Mouse (Mus musculus): Measurements from ENCODE around the gene Serpinb6c.
"Not testable (repeated sequence)": the region's sequence is repeated elsewhere in the genome, so short reads cannot be mapped to it uniquely, and the experiment has no call there.

Serpinb6c gene

DNA sequence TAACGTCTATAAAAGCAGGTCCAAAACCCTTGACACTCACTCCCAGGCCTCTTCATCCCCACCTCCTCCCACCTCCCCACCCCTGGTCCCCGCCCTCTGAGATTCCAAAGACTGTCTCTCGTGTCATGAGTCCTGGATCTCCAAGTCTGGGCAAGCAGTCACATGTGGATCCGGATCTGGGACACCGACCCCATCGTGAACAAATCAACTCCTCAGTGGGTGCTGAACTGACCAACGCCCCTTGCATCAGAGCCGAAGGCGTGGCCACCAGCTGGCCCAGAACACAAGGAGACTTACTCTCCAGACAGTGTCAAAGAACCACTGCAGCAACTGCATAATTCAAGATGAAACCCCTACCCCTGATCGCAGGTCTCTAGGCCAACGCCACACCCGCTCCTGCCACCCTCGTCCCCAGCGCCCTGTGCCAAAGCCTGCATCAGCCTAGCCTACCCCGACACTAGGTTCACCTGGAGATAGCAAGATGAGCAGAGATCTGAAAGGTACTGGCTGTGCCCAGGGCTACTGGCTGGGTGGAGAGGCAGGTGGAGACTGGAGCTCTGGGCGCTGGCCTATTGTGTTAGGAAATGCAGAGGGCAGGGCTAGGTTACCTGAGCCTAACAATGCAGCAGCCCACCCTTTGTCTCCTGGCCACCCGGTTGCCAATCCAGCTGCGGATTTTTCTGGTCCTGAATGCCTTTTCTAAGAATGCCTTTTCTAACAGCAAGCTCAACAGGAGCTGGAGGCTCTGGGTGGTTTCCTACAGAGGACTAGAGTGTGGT, at the start of gene Serpinb6c:
Gene Serpinb6c, minus strand, starts transcription at position 533 of the 779 bp plus-strand sequence.
- no peak for DNase-seq (ENCODE audit: low read depth, low spot score)

DNA sequence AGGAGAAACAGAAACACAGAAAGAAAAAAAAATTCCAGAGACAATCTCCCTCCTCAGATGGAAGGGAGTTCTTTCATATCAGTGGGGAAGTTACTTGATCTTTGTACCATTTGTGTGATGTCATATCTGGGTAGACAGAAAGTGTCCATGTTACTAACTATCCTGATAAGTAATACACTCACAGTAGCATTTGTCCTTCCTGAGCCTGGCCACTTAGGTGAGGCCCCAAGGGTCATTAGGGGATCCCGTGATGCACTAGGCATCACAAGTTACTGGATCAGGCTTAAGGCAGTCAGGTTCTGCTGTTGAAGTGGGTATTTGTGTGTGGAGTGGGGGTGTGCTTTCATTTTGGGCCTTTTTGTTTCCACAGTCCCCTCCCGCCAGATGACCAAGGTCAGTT, 47.4 kb upstream of the Serpinb6c start:
- DNase-seq (ENCODE audit: low read depth, low spot score) = no peak

DNA sequence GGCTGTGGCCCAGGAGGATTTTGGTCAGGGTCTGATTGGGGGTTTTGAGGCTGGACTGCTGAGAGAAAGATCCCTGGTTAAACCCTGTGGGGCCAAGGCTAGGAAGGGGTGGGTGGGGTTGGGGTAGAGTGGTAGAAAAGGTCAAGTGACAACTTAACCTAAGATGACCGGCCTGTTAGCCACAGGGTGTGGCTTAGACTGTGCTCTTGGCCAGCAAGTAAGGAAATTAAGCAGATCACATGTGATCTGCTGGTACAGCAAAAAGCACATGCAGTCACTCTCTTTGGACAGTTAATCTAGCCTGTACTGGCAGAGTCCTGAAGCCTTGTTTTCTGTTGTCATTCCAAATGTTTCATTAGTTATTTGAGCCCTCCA, 46.6 kb upstream of the Serpinb6c start:
- peak; percentile 69 for DNase-seq (ENCODE audit: low read depth, low spot score)

DNA sequence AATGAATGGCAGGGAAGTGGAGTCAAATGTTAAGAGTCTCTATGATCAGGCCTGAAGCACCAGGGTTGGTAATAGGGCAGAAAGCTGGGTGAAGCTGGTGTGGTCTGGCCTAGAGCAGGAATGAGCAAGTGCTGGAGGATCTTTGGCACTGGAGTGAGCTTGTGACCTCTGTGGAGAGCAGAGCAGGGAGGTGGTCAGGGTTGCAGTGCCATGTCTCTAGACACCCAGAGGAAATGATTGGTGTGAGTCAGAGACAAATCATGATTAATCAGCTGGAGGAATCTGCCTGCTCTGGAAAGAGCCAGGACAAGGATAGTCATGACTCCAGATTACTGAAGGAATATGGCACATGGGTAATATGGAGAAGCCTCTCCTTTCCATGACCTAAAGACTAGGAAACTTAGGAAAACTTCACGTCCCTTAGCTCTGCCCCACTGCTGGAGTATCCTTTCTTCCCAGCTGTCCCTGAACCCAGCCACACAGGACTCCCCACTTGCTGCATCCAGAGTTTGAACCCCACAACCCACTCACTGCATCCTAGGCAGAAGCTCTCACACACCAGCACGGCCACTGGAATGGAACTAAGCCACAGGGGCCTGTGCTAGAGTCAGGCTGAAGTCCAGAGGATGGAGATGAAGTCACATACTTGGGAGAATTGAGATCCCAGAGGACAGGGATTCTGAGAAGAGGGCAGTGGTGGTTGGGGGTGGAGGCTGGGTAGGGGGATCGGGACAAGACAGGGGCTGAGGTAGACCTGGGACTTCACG, 46.0 kb upstream of the Serpinb6c start:
- DNase-seq (ENCODE audit: low read depth, low spot score) = peak; percentile 93

DNA sequence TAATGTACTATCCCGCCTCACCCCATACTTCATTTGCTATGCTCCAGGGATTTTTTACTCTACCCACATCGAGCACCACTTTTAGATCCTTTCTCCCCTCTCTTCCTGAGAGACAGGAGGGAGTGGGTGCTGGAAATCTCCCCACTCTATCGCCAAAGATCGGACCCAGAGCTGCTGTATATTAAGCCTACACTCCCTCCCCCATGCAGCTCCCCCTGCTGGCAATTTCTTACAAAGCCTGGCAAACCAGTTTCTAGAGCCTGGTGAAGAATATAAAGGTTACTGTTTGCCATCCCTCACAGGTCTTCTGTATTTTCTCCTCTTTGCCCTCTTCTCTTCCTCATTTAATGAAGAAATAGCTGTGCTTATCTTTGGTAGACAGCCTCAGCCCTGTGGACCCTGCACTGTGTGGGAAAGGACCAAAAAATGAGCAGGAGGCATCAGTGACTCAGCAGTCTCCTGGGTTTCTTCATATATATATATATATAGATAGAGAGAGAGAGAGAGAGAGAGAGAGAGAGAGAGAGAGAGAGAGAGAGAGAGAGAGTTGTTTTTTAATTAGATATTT, 36.8 kb upstream of the Serpinb6c start:
- DNase-seq (ENCODE audit: low read depth, low spot score) = peak; percentile 38

DNA sequence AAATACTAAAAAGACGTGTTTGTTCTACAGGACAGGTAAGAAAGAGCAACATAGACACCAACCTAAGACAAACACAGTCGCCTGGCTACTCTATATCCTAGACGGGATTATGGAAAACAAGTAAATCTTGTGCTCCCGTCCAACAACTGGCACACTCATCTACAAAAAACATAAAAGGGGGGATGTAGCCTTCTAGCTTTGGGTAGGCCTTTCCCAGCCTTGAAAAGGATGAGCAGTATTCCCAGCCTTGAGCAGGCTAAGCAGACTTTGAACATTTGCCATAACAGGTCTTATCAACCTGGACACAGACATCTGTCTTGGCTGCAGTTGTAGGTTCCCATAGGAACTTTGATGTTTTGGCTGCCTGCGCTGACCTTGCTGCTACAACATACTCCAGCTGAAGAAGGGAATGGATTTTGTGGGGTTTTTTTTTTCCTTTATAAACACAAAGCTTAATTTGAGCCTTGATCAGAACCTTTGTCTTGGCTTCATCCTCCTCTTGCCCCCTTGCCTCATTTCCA, 35.8 kb upstream of the Serpinb6c start:
- DNase-seq (ENCODE audit: low read depth, low spot score) = no peak

DNA sequence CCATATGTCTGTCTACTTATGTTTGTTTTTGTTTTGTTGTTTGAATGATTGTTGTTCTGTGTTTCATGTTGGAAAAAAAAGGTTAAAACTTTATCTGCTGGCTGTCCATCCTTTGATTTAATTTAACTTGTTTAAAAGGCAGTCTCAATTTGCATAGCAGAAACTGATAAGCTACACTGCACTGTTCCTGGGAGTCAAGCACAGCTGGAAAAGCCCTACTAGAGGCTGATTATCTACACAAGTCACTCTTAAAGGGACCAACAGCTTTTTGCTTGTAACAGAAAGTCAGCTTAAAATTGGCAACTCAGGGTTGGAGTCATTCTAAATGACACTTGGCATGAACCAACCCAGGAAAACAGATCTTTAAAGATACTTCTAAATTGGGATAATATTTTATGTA, 32.1 kb upstream of the Serpinb6c start:
- not testable (repeated sequence) for DNase-seq (ENCODE audit: low read depth, low spot score)

DNA sequence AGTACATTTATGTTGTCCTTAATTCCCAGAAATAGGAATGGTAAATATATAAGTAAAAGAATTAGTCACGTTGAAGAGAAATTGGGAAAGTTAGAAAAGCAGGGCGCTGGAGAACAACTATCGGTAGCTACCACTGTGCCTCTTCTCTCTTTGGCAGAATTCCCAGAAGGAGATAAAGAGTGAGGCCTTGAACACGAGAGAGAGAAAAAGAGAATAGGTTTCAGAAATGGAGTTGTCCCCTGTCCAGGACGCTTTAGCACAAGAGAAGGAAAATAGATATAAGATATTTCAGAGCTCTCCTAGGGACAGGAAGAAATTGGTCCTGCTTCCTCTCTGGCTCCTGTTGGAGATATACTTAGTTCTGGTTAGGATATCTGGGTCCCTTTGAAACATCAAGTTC, 31.6 kb upstream of the Serpinb6c start:
- DNase-seq (ENCODE audit: low read depth, low spot score) = no peak

DNA sequence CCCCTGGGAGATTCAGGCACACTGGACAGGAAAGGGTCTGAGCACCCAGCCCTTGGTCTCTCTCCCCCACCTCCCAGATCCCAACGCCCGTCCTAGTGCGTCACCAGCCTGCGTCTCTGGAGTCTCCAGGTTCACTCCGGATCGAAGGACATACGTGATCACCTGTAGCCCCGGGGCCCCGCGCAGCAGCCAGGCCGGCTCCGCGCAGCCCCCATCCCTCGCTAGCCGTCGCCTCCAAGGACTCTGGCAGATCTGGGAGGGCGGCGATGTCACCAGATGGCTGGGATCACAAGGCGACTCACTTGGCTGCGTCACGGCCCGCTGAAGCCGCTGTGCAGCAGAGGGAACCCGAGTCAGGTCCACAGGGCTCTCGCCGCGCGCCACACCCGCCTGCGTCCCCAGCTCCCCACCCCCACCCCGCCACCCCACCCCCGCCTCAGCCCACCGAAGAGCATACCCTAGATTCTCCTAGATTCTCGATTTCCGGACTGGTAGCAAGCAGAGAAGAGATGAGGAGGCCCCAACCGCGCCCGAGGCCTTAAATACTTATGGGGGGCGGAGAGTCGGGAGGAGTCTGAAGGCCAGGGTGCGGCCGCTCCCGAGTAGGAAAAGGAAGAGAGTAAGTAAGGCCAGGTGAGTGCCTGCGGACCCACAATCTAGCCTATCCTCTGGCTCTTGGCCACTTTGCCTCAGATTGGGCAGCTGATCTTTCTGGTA, 30.1 kb upstream of the Serpinb6c start:
- DNase-seq (ENCODE audit: low read depth, low spot score) = peak; percentile 73

DNA sequence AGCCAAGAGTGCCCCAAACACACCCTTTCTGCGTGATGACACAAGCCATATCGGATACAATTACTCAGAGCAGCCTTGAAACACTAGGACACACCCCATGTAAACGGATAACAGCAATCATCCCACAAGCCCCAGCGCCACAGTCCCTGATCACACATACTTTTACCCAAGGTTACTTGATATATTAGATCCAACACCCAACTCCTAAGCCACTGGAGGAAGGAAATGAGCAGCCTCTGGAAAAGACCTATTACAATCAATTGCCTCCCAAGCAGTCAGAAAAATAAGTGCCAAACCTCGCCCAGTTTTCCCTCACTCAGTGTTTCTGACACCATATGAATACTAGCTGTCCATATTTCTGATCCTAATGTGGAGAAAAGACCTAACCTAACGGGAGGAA, 29.2 kb upstream of the Serpinb6c start:
- peak; percentile 46 for DNase-seq (ENCODE audit: low read depth, low spot score)

DNA sequence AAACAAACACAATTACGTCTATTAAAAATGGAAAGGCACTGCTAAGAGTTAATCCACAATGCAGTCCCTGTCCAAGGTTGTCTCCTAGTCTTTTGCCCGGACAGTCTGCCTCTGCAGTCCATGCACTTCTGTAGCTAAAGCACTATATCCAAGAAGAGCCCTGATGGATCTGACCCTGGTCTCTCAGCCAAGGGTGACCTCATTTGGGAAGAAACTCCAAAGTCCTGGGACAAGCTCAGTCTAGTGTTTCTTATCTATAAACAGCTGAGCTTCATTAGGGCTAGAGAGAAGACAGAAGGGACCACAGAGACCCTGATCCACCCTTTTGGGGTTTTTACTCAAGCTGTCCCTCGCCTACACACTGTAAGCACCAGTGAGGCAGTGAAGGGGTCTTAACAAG, 25.4 kb upstream of the Serpinb6c start:
- DNase-seq (ENCODE audit: low read depth, low spot score) = no peak

DNA sequence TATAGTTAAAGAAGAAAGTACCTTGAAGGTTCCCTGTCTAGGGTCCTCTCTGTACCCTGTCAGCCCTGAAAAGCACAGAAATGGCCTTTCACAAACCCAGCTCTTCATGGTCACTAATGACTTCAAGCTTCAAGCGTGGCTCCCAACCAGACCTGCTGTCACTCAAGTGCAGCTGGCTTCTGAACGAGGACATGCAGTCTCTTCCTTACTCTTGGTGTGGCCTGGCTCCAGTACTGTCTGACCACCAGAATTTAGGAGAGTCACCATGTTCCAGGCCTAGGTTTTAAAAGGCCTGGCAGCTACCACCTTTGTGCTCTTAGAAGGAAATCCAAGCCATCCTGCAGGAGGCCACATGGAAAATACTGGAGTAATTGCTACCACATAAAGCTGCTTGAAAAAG, 24.8 kb upstream of the Serpinb6c start:
- DNase-seq (ENCODE audit: low read depth, low spot score) = no peak

DNA sequence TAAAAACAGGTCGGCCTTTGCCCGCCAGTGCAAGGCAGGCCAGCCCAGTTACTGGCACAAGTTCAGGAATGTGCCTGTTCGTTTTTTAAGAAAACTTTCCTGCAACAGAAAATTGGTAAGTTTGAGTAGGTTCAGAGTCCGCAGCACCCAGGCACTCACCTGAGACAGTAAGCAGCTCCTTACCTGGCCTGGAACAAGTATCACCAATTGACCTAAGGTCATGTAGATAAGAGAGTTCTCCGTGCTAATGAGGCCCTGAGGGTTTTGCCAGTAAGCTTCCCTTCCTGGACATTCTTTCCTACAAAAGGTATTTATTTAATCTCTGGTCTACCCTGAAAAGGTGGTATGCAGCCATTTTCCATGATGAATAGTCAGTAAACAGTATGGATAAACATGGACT, 16.2 kb upstream of the Serpinb6c start:
- no peak for DNase-seq (ENCODE audit: low read depth, low spot score)

DNA sequence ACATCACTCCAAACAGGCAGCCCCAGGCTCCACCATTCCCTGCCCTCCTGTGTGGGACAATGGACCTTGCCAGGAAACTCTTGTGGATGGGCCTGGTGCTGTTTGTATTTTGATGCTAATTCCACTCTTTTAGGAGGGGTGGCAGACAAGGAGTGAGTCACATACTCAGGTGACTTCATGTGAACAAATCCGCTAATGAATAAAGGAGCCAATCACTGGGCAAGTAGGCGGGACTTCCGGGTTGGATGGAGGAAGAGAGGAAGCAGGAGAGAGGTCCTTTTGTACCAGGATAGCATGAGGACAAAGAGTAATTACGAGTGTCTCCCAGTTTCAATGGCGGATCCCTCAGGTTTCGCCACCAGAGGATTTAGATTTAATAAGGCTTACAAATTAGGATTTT, 15.5 kb upstream of the Serpinb6c start:
- DNase-seq (ENCODE audit: low read depth, low spot score) = no peak

DNA sequence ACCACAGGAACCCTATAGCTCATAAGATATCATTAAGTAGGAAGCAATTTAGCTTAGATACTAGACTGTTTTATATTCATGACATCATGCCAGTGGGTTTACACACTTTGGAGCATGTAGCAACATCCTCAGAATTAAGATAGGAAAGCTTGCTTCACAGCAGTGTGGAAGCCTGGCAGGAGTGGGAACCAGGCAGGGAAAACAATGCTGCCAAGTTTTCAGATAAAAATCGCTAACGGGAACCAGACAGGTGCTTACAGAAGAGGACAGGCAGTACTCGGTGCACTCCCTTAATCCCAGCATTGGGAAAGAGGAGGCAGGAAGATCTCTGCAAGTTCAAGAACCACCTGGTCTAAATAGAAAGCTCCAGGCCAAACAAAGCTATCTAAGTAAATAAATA, 1.3 kb upstream of the Serpinb6c start:
- no peak for DNase-seq (ENCODE audit: low read depth, low spot score)

DNA sequence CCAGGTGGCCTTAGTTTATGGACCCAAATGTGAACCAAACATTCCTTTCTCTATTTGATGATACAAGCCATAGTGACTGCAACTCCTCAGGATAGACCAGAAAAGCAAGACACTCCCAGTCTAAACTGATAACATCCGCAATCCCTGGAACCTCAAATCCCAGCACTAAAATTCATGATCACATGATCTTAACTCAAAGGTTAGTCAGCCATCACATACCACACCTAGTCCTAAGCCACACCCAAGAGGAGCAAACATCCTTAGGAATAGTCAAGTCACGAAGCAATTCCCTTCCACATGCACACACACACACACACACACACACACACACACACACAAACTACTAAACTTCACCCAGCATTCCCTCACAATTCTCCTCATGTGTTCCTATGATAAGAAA, 2.2 kb downstream of the Serpinb6c start:
- DNase-seq (ENCODE audit: low read depth, low spot score) = no peak

DNA sequence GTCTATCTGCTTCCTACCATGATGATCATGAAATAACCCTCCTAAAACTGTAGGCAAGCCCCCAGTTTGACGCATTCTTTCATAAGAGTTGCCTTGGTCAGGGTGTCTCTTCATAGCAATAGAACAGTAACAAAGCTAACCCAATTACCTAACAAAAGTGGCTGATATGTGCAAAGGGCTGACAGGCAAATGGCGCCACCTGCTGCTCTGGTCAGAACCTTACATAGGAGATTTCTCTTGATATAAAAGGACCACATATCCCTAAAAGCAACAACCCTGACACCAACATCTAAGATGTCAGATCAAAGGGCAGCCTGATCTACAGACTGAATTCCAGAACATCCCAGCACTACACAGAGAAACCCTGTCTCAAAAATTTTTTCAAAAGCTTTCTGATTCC, 11.3 kb downstream of the Serpinb6c start:
- DNase-seq (ENCODE audit: low read depth, low spot score) = peak; percentile 76

DNA sequence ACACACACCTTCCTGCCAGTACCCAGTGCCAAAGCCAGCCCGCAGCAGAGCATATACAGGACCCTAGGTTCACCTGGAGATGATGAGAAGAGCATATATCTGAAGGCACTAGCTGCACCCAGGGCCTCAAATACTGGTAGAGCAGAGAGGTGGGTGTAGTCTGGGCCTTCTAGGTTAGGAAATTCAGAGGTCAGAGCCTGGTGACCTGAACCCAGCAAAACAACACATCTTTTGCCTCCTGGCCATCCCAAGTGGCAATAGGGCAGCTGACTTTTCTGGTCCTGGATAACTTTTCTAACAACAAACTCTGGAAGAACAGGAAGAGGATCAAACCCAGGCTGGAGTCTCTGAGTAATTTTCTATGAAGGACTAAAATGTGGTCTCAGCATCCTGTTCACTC, 62.2 kb downstream of the Serpinb6c start, which contains the start of gene Serpinb6e:
Gene Serpinb6e, minus strand, starts transcription at position 101 of the 400 bp plus-strand sequence.
- DNase-seq (ENCODE audit: low read depth, low spot score) = no peak

DNA sequence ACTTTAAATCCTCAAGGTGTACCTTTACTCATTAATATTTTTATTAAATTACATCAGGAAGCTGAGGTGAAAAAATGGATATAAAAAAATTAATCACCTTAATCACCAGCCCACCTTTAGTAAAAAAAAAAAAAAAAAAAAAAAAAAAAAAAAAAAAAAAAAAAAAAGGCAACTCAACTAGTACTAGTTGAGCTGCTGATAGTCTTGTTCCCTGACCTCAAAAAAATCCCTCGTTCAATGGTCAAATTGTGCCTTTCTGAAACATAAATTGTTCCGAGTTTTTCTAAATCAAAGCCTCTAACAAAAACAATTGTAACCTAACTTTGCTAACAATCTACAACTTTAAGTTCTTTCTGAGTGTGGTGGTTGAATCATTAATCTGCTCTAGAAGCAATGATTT, 74.8 kb downstream of the Serpinb6c start:
- DNase-seq (ENCODE audit: low read depth, low spot score) = no peak

Data from 3T3-L1 (cell line).